Mouse (Mus musculus): ENCODE results near the gene Nyap1.

- TF ChIP-seq EP300 (IDR thresholded peaks at IDR 0.05; ENCODE audit: insufficient read depth, low read depth, low read length) (no peak), CTCF (IDR thresholded peaks at IDR 0.05; ENCODE audit: low read depth, low read length) (no peak)
These were observed 5.5 kb upstream of the Nyap1 start for GRCm38 (mm10) chr5:137746851-137747325.
